Mouse (Mus musculus) midbrain, embryonic 16.5 days (tissue): ENCODE results near the gene Asprv1. TPM values are rescaled to one million over a fixed set of nuclear protein-coding genes. Genes with fewer than 3 reads are reported as not detected.

ENCODE experiments used
- ATAC-seq: fragments of 200-750 bp; cut with Nextera tagmentation; 2 replicates; pipeline ENCODE4 v1.8.0; 2017; ENCODE audit warnings: moderate TSS enrichment
- H3K27ac ChIP-seq: fragments of 300-500 bp; sonication (generic); 2 replicates; pipeline ENCODE4 v1.5.1; 2014; ENCODE audit warnings: mild to moderate bottlenecking, low read length, mixed read lengths
- H3K27me3 ChIP-seq: fragments of 300-500 bp; sonication (generic); 2 replicates; pipeline ENCODE4 v1.6.1; 2014; ENCODE audit warnings: low read depth, low read length, mixed read lengths; ENCODE audit not compliant: control insufficient read depth, insufficient read depth
- H3K36me3 ChIP-seq: fragments of 300-500 bp; sonication (generic); 2 replicates; pipeline ENCODE4 v1.6.1; 2014; ENCODE audit warnings: mild to moderate bottlenecking, low read length, moderate library complexity, mixed read lengths; ENCODE audit not compliant: control insufficient read depth, insufficient read depth
- H3K4me1 ChIP-seq: fragments of 300-500 bp; sonication (generic); 2 replicates; pipeline ENCODE4 v1.6.1; 2014; ENCODE audit warnings: mild to moderate bottlenecking, low read length, mixed read lengths; ENCODE audit not compliant: control insufficient read depth, insufficient read depth
- H3K4me2 ChIP-seq: fragments of 300-500 bp; sonication (generic); 2 replicates; pipeline ENCODE4 v1.6.1; 2014; ENCODE audit warnings: mild to moderate bottlenecking, low read length, mixed read lengths
- H3K4me3 ChIP-seq: fragments of 300-500 bp; sonication (generic); 2 replicates; pipeline ENCODE4 v1.5.1; 2014; ENCODE audit warnings: low read depth, mild to moderate bottlenecking, low read length, moderate library complexity, mixed read lengths
- H3K9ac ChIP-seq: fragments of 300-500 bp; sonication (generic); 2 replicates; pipeline ENCODE4 v1.6.1; 2014; ENCODE audit warnings: low read depth, low read length, mixed read lengths
- H3K9me3 ChIP-seq: fragments of 300-500 bp; sonication (generic); replicated peaks from 2 replicates; pipeline ENCODE4 v1.6.1; 2014; ENCODE audit warnings: mild to moderate bottlenecking, low read length, mixed read lengths; ENCODE audit not compliant: control insufficient read depth, poor library complexity, severe bottlenecking
- WGBS: fragments of 180-500 bp; shearing (Covaris S2); extraction: QIAGEN DNeasy Blood & Tissue Kit; methylation state at CpG from one replicate; pipeline ENCODE4 v1.1.7; 2014; 5-methylcytosine and 5-hydroxymethylcytosine counted together
- polyA plus RNA-seq: library from polyadenylated mRNA; unstranded; fragments of >200 nt; fragmentation: Nextera tagmentation; extraction: Ambion mirVana; gene quantifications from 2 replicates; pipeline ENCODE4 v1.2.1, GENCODE M21; 2015

Gene Asprv1
- polyA plus RNA-seq, 1 experiment from 2014 or later = 0.62 TPM

DNA sequence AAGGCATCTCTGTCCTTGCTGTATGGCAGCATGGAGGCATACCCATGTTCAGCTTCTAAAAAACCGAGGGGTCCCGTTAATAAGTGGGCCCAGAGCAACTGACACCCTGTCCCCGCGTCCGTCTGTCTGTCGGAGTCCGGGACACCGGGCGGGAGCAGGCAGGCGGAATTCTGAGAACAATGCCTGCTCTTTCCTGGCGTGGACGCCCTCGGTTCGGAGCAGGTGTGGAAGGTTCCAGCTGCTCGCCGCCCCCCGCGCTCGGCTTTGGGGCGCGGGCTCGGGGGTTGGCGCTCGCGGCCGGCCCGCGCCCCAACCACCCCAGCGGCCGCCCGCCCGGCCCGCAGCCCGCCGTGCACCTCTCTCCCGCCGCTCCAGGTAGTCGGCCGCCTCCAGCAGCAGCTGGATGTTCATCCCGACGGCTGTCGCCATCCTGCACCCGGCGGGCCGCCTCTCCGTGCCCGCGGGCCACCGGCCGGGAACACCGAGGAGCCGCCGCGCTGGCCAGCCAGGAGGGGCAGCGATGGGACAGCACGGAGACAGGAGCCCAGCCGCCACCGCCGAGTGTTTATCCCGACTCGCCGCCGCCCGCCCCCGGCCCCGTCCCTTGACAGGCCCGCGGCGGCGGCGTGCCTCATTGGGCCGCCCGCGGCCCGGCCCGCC lies 40.7 kb downstream of the Asprv1 start, which contains the start of gene Mxd1:
Gene Mxd1, minus strand, starts transcription at position 582 of the 660 bp plus-strand sequence.
- peak within 1 kb of the TSS; percentile 75 for H3K27ac ChIP-seq
- no peaks in the 10 kb centered on the region; the same call in 1 of the 2 replicates for H3K36me3 ChIP-seq
- peak within 1 kb of the TSS; percentile 88 for H3K4me2 ChIP-seq
- peak within 1 kb of the TSS; percentile 89 for H3K9ac ChIP-seq
- H3K4me3 ChIP-seq = peak within 1 kb of the TSS; percentile 97
- no peaks in the 10 kb centered on the region for H3K27me3 ChIP-seq
- peaks cover 29% of the 10 kb centered on the region for H3K4me1 ChIP-seq
- under 1% methylated on average over 46 of the region's 76 CpGs for WGBS
- H3K9me3 ChIP-seq = no peaks in the 10 kb centered on the region
- ATAC-seq = no peak; the same call in 1 of the 2 replicates

DNA sequence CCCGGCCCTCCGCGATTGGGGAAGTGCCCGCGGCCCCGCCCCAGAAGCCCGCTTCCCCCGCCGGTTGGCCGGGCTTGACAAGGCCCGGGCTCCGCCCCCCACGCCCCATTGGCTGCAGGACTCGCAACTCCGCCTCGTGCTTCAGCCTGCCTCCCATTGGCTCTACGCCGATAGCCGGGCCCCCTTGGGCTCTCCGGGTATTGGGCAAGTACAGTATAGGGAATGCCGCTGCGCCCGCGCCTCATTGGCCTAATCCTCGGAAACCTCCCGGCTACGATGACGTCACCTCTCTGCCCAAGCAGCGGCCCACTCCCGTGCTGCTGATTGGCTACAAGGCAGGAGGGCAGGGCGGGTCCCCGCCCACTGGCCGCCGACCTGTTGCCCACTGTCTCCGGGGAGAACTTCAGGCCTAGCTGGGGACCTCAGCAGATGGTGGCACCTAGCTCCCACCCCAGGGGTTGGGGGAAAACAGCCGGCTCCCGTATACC lies 41.3 kb downstream of the Asprv1 start:
- peak; percentile 100 for ATAC-seq
- H3K4me3 ChIP-seq = peak overlapping the region; percentile 97
- H3K9ac ChIP-seq = peak overlapping the region; percentile 89
- H3K4me2 ChIP-seq = peak overlapping the region; percentile 88
- no peaks in the 10 kb centered on the region for H3K27me3 ChIP-seq
- WGBS = under 1% methylated on average over 34 of the region's 37 CpGs
- H3K4me1 ChIP-seq = peaks cover 29% of the 10 kb centered on the region
- peaks cover 2% of the 10 kb centered on the region for H3K36me3 ChIP-seq
- peak overlapping the region; percentile 65 for H3K27ac ChIP-seq
- no peaks in the 10 kb centered on the region for H3K9me3 ChIP-seq

DNA sequence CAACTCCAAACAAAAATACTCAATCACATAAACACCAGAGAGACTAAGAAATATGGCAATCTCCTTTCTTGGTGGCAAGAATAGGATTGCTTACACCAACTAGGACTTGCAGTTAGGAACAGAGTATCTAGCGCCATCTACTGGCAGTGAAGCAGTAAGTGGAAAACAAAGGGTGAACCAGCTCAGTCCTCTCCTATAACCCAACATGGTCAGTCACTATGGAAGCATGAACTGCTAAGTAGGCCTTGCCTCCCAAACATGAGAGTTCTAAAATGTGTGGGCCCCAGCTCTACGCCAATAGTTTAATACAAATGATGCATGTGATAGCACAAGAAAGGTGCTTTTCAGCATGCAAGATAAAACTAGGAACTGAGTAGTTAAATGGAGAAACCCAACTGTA lies 42.9 kb downstream of the Asprv1 start:
- Histone ChIP-seq H3K9me3 (no peaks in the 10 kb centered on the region), H3K4me2 (no peak overlapping the region), H3K4me3 (no peak overlapping the region), H3K36me3 (peaks cover 8% of the 10 kb centered on the region), H3K27me3 (no peaks in the 10 kb centered on the region), H3K4me1 (peaks cover 29% of the 10 kb centered on the region), H3K9ac (no peak overlapping the region), H3K27ac (0 out of 2 replicates have a peak overlapping the region, but pooled peaks have one; percentile 42)
- ATAC-seq = no peak
- 12% methylated on average over 2 of the region's 2 CpGs for WGBS

DNA sequence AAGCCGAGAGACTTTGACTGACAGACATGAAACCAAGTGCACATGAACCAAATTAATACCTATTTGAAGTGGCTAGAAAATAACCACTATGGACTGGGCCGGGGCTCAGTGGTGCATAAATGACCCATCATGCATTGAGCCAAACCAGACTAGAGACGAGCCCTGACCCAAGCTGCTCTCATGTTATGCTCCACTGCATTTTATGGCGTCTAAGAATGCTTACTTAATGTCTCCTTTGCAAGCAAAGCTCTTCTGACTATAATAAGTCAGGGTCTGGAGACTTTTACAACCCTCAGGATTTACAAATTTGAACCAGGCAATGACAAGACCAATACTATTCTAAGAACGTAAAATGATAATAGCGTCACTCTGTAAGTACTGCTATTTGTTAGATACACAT lies 50.4 kb downstream of the Asprv1 start:
- Histone ChIP-seq H3K9me3 (no peaks in the 10 kb centered on the region), H3K27ac (no peak overlapping the region), H3K4me1 (peaks cover 2% of the 10 kb centered on the region), H3K36me3 (peaks cover 46% of the 10 kb centered on the region), H3K27me3 (no peaks in the 10 kb centered on the region), H3K4me2 (no peak overlapping the region), H3K9ac (no peak overlapping the region), H3K4me3 (no peak overlapping the region)
- ATAC-seq = no peak
- WGBS = 83% methylated on average over 6 of the region's 6 CpGs

Other genes starting within 250 kb of the Asprv1 start
- gene Pcyox1, start 231.0 kb upstream of the Asprv1 start, polyA plus RNA-seq = 93.6 and 100 TPM in 2 replicates
- 313 and 356 TPM in 2 replicates for gene Tia1, start 223.9 kb upstream of the Asprv1 start, polyA plus RNA-seq
- gene Gm44790, start 201.5 kb upstream of the Asprv1 start, polyA plus RNA-seq = 0.47 TPM in 1 of 2 replicates, not detected in the other
- gene C87436, start 189.8 kb upstream of the Asprv1 start, polyA plus RNA-seq = 24.1 and 25.6 TPM in 2 replicates
- 190 and 269 TPM in 2 replicates for gene Pcbp1, start 101.8 kb upstream of the Asprv1 start, polyA plus RNA-seq
- gene Mxd1, start 41.0 kb downstream of the Asprv1 start, polyA plus RNA-seq = 20.2 and 21.7 TPM in 2 replicates
- 94.6 and 94.8 TPM in 2 replicates for gene Snrnp27, start 56.4 kb downstream of the Asprv1 start, polyA plus RNA-seq
- gene Gmcl1, start 105.2 kb downstream of the Asprv1 start, polyA plus RNA-seq = 27.9 and 31.6 TPM in 2 replicates
- gene Anxa4, start 165.4 kb downstream of the Asprv1 start, polyA plus RNA-seq = 4.6 TPM in 2 replicates
- gene Aak1, start 221.4 kb downstream of the Asprv1 start, polyA plus RNA-seq = 44.6 and 47.8 TPM in 2 replicates